Mouse (Mus musculus) stomach, embryonic 16.5 days (tissue): ENCODE data around the gene Hoxa6. TPM values are rescaled to one million over a fixed set of nuclear protein-coding genes. Genes with fewer than 3 reads are reported as not detected.

Source experiments
- ATAC-seq: fragments of 200-750 bp; cut with Nextera tagmentation; 2 replicates; pipeline ENCODE4 v1.8.0; 2017; ENCODE audit warnings: moderate number of reproducible peaks, moderate TSS enrichment; ENCODE audit not compliant: insufficient read depth, low FRiP score
- H3K27ac ChIP-seq: fragments of 300-500 bp; sonication (generic); 2 replicates; pipeline ENCODE4 v1.5.1; 2014; ENCODE audit warnings: low read length
- H3K27me3 ChIP-seq: fragments of 300-500 bp; sonication (generic); 2 replicates; pipeline ENCODE4 v1.6.1; 2014; ENCODE audit warnings: low read length, control low read depth, mixed read lengths; ENCODE audit not compliant: control insufficient read depth, insufficient read depth
- H3K36me3 ChIP-seq: fragments of 300-500 bp; sonication (generic); 2 replicates; pipeline ENCODE4 v1.6.1; 2014; ENCODE audit warnings: low read length; ENCODE audit not compliant: control insufficient read depth, insufficient read depth
- H3K4me1 ChIP-seq: fragments of 300-500 bp; sonication (generic); 2 replicates; pipeline ENCODE4 v1.6.1; 2014; ENCODE audit warnings: low read length, control low read depth, mixed read lengths; ENCODE audit not compliant: control insufficient read depth, insufficient read depth
- H3K4me2 ChIP-seq: fragments of 300-500 bp; sonication (generic); 2 replicates; pipeline ENCODE4 v1.6.1; 2014; ENCODE audit warnings: low read depth, low read length, mixed read lengths
- H3K4me3 ChIP-seq: fragments of 300-500 bp; sonication (generic); replicated peaks from 2 replicates; pipeline ENCODE4 v1.5.1; 2014; ENCODE audit warnings: mild to moderate bottlenecking, low read length
- H3K9ac ChIP-seq: fragments of 300-500 bp; sonication (generic); 2 replicates; pipeline ENCODE4 v1.6.1; 2014; ENCODE audit warnings: low read length
- H3K9me3 ChIP-seq: fragments of 300-500 bp; sonication (generic); replicated peaks from 2 replicates; pipeline ENCODE4 v1.6.1; 2016; ENCODE audit warnings: low read length, control low read depth; ENCODE audit not compliant: control insufficient read depth
- WGBS: fragments of 180-500 bp; shearing (Covaris S2); extraction: QIAGEN DNeasy Blood & Tissue Kit; methylation state at CpG from one replicate; pipeline ENCODE4 v1.1.7; 2014; 5-methylcytosine and 5-hydroxymethylcytosine counted together
- polyA plus RNA-seq: library from polyadenylated mRNA; unstranded; fragments of >200 nt; fragmentation: Nextera tagmentation; extraction: Ambion mirVana; gene quantifications from 2 replicates; pipeline ENCODE4 v1.2.1, GENCODE M21; 2015

Gene Hoxa6
- polyA plus RNA-seq, 1 experiment from 2014 or later = 1.3 TPM

GRCm38 (mm10) chr6:52235866-52236265 is 27.3 kb upstream of the Hoxa6 start:
- Histone ChIP-seq H3K4me1 (peaks cover 8% of the 10 kb centered on the region; the same call in 1 of the 2 replicates), H3K36me3 (no peaks in the 10 kb centered on the region), H3K9ac (no peak overlapping the region), H3K27ac (no peak overlapping the region), H3K9me3 (no peaks in the 10 kb centered on the region), H3K27me3 (peaks cover 87% of the 10 kb centered on the region), H3K4me3 (no peak overlapping the region), H3K4me2 (no peak overlapping the region)
- 21% methylated on average over 6 of the region's 6 CpGs for WGBS
- no peak for ATAC-seq

GRCm38 (mm10) chr6:52235267-52235666 is 26.7 kb upstream of the Hoxa6 start:
- Histone ChIP-seq H3K27ac (no peak overlapping the region), H3K36me3 (no peaks in the 10 kb centered on the region), H3K4me2 (no peak overlapping the region), H3K4me3 (no peak overlapping the region), H3K27me3 (peaks cover 87% of the 10 kb centered on the region), H3K4me1 (peaks cover 8% of the 10 kb centered on the region; the same call in 1 of the 2 replicates), H3K9me3 (no peaks in the 10 kb centered on the region), H3K9ac (no peak overlapping the region)
- 31% methylated on average over 9 of the region's 9 CpGs for WGBS
- ATAC-seq = no peak

- Histone ChIP-seq H3K4me3 (peak overlapping the region; percentile 20; the same call in 1 of the 2 replicates), H3K9me3 (no peaks in the 10 kb centered on the region), H3K27ac (no peak overlapping the region), H3K36me3 (no peaks in the 10 kb centered on the region), H3K4me1 (peaks cover 4% of the 10 kb centered on the region; the same call in 1 of the 2 replicates), H3K4me2 (0 out of 2 replicates have a peak overlapping the region, but pooled peaks have one; percentile 4), H3K9ac (no peak overlapping the region), H3K27me3 (peaks cover 87% of the 10 kb centered on the region)
- no peak for ATAC-seq
- 2% methylated on average over 68 of the region's 68 CpGs for WGBS
These were observed 26.1 kb upstream of the Hoxa6 start for GRCm38 (mm10) chr6:52234428-52235140.

- peak; percentile 48 for ATAC-seq
- H3K27me3 ChIP-seq = peaks cover 88% of the 10 kb centered on the region
- no peaks in the 10 kb centered on the region for H3K36me3 ChIP-seq
- no peak overlapping the region for H3K9ac ChIP-seq
- WGBS = 1% methylated on average over 66 of the region's 70 CpGs
- peak overlapping the region; percentile 20 for H3K4me3 ChIP-seq
- peaks cover 4% of the 10 kb centered on the region; the same call in 1 of the 2 replicates for H3K4me1 ChIP-seq
- H3K4me2 ChIP-seq = 0 out of 2 replicates have a peak overlapping the region, but pooled peaks have one; percentile 4
- H3K27ac ChIP-seq = no peak overlapping the region
- H3K9me3 ChIP-seq = no peaks in the 10 kb centered on the region
These were observed 25.3 kb upstream of the Hoxa6 start for GRCm38 (mm10) chr6:52233546-52234427.

- H3K9me3 ChIP-seq = no peaks in the 10 kb centered on the region
- H3K4me1 ChIP-seq = peaks cover 4% of the 10 kb centered on the region; the same call in 1 of the 2 replicates
- no peak overlapping the region for H3K9ac ChIP-seq
- no peak for ATAC-seq
- H3K4me2 ChIP-seq = no peak overlapping the region
- H3K27ac ChIP-seq = no peak overlapping the region
- H3K4me3 ChIP-seq = no peak overlapping the region
- no peaks in the 10 kb centered on the region for H3K36me3 ChIP-seq
- H3K27me3 ChIP-seq = peaks cover 90% of the 10 kb centered on the region
- 4% methylated on average over 23 of the region's 23 CpGs for WGBS
These were observed 24.5 kb upstream of the Hoxa6 start for GRCm38 (mm10) chr6:52232984-52233545.

- H3K9ac ChIP-seq = no peak overlapping the region
- no peaks in the 10 kb centered on the region for H3K9me3 ChIP-seq
- no peak for ATAC-seq
- no peak overlapping the region for H3K4me2 ChIP-seq
- H3K27ac ChIP-seq = no peak overlapping the region
- H3K27me3 ChIP-seq = peaks cover 90% of the 10 kb centered on the region
- WGBS = under 1% methylated on average over 18 of the region's 18 CpGs
- no peaks in the 10 kb centered on the region for H3K36me3 ChIP-seq
- H3K4me1 ChIP-seq = peaks cover 4% of the 10 kb centered on the region; the same call in 1 of the 2 replicates
- no peak overlapping the region for H3K4me3 ChIP-seq
These were observed 24.0 kb upstream of the Hoxa6 start for GRCm38 (mm10) chr6:52232568-52232965.

GRCm38 (mm10) chr6:52231885-52232567 is 23.5 kb upstream of the Hoxa6 start:
- Histone ChIP-seq H3K27ac (no peak overlapping the region), H3K4me3 (no peak overlapping the region), H3K4me1 (peaks cover 4% of the 10 kb centered on the region; the same call in 1 of the 2 replicates), H3K4me2 (no peak overlapping the region), H3K9me3 (no peaks in the 10 kb centered on the region), H3K27me3 (peaks cover 89% of the 10 kb centered on the region), H3K9ac (no peak overlapping the region), H3K36me3 (no peaks in the 10 kb centered on the region)
- WGBS = 3% methylated on average over 18 of the region's 18 CpGs
- ATAC-seq = no peak

GRCm38 (mm10) chr6:52230516-52231165 is 22.1 kb upstream of the Hoxa6 start, which contains the start of gene Hoxa9:
TSS of gene Hoxa9 (minus strand) at chr6:52231089.
- peaks cover 87% of the 10 kb centered on the region for H3K27me3 ChIP-seq
- H3K27ac ChIP-seq = no peak within 1 kb of the TSS
- no peak for ATAC-seq
- no peak within 1 kb of the TSS for H3K4me2 ChIP-seq
- peaks cover 4% of the 10 kb centered on the region; the same call in 1 of the 2 replicates for H3K4me1 ChIP-seq
- 1% methylated on average over 32 of the region's 36 CpGs for WGBS
- H3K9me3 ChIP-seq = no peaks in the 10 kb centered on the region
- H3K4me3 ChIP-seq = no peak within 1 kb of the TSS
- H3K36me3 ChIP-seq = no peaks in the 10 kb centered on the region
- H3K9ac ChIP-seq = no peak within 1 kb of the TSS
